Mouse (Mus musculus): ENCODE results near the gene Rgl2. TPM values are rescaled to one million over a fixed set of nuclear protein-coding genes. Genes with fewer than 3 reads are reported as not detected.

Gene Rgl2
- polyA plus RNA-seq, 1 experiment from 2014 or later: 47.2 TPM

DNA sequence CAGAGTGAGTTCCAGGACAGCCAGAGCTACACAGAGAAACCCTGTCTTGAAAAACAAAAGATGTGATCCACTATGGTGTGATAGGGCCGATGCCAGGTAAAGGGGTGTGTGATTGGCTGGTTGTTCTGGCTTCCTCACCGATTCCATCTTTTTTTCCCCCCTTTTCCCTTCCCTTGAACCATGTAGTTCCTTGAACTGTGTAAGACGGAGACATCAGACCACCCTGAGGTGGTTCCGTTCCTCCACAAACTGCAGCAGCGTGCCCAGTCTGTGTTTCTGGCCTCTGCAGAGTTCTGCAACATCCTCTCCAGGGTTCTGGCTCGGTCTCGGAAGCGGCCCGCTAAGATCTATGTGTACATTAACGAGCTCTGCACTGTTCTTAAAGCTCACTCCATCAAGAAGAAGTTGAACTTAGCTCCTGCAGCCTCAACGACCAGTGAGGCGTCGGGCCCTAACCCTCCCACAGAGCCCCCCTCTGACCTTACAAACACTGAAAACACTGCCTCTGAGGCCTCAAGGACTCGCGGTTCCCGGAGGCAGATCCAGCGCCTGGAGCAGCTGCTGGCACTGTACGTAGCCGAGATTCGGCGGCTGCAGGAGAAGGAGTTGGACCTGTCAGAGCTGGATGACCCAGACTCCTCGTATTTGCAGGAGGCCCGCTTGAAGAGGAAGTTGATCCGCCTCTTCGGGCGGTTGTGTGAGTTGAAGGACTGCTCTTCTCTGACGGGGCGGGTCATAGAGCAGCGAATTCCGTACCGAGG lies 18.1 kb upstream of the Rgl2 start:
- no peak for DNase-seq
- peaks cover 36% of the 10 kb centered on the region for H3K36me3 ChIP-seq (ENCODE audit: control insufficient read depth, insufficient read depth, low read length)
- no peak for ATAC-seq (ENCODE audit: low FRiP score, low TSS enrichment)
- H3K9ac ChIP-seq (replicated peaks; ENCODE audit: low read length): no peak overlapping the region
- H3K9me3 ChIP-seq (ENCODE audit: control insufficient read depth, low read length): no peaks in the 10 kb centered on the region
- H3K4me2 ChIP-seq (ENCODE audit: low read length): no peak overlapping the region
- no peak overlapping the region for H3K27ac ChIP-seq (replicated peaks; ENCODE audit: low read depth, low read length)
- H3K4me1 ChIP-seq (ENCODE audit: control insufficient read depth, insufficient read depth, low read length): peaks cover 17% of the 10 kb centered on the region
- H3K27me3 ChIP-seq (ENCODE audit: control insufficient read depth, insufficient read depth, low read length): no peaks in the 10 kb centered on the region
- 95% methylated on average over 31 of the region's 31 CpGs for WGBS
- no peak overlapping the region for H3K4me3 ChIP-seq (replicated peaks; ENCODE audit: low read depth, low read length)

DNA sequence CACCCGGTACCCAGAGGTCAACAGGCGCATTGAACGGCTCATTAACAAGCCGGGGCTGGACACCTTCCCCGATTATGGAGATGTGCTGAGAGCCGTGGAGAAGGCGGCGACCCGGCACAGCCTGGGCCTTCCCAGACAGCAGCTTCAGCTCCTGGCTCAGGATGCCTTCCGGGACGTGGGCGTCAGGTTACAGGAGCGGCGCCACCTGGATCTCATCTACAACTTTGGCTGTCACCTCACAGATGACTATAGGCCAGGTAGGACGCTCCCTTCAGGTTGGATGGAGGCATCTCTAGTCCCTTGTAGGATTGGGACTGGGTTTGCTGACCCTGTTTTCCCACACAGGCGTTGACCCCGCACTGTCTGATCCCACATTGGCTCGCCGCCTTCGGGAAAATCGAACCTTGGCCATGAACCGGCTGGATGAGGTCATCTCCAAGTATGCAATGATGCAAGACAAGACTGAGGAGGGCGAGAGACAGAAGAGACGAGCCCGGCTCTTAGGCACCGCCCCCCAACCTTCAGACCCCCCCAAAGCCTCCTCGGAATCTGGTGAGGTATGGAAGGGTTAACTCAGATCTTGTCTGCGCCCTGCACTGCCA lies 17.4 kb upstream of the Rgl2 start:
- 91% methylated on average over 28 of the region's 28 CpGs for WGBS
- no peak overlapping the region for H3K9ac ChIP-seq (replicated peaks; ENCODE audit: low read length)
- no peak overlapping the region for H3K27ac ChIP-seq (replicated peaks; ENCODE audit: low read depth, low read length)
- peaks cover 36% of the 10 kb centered on the region for H3K36me3 ChIP-seq (ENCODE audit: control insufficient read depth, insufficient read depth, low read length)
- H3K27me3 ChIP-seq (ENCODE audit: control insufficient read depth, insufficient read depth, low read length): no peaks in the 10 kb centered on the region
- DNase-seq: no peak
- no peak overlapping the region for H3K4me2 ChIP-seq (ENCODE audit: low read length)
- peaks cover 21% of the 10 kb centered on the region for H3K4me1 ChIP-seq (ENCODE audit: control insufficient read depth, insufficient read depth, low read length)
- no peaks in the 10 kb centered on the region for H3K9me3 ChIP-seq (ENCODE audit: control insufficient read depth, low read length)
- H3K4me3 ChIP-seq (replicated peaks; ENCODE audit: low read depth, low read length): no peak overlapping the region
- ATAC-seq (ENCODE audit: low FRiP score, low TSS enrichment): no peak

DNA sequence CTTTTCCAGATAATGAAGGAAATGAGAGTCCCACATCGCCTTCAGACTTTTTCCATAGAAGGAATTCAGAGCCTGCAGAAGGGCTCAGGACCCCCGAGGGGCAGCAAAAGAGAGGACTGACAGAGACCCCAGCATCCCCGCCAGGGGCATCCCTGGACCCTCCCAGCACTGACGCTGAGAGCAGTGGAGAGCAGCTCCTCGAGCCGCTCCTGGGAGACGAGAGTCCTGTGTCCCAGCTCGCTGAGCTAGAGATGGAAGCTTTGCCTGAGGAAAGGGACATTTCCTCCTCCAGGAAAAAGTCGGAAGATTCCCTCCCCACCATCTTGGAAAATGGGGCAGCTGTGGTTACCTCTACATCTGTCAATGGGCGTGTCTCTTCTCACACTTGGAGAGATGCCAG lies 16.1 kb upstream of the Rgl2 start:
- Histone ChIP-seq H3K27ac (replicated peaks; ENCODE audit: low read depth, low read length) (no peak overlapping the region), H3K36me3 (ENCODE audit: control insufficient read depth, insufficient read depth, low read length) (peaks cover 41% of the 10 kb centered on the region), H3K4me3 (replicated peaks; ENCODE audit: low read depth, low read length) (no peak overlapping the region), H3K4me1 (ENCODE audit: control insufficient read depth, insufficient read depth, low read length) (peaks cover 20% of the 10 kb centered on the region), H3K27me3 (ENCODE audit: control insufficient read depth, insufficient read depth, low read length) (no peaks in the 10 kb centered on the region), H3K9me3 (ENCODE audit: control insufficient read depth, low read length) (no peaks in the 10 kb centered on the region), H3K4me2 (ENCODE audit: low read length) (no peak overlapping the region), H3K9ac (replicated peaks; ENCODE audit: low read length) (no peak overlapping the region)
- ATAC-seq (ENCODE audit: low FRiP score, low TSS enrichment) (no peak), DNase-seq (no peak)
- WGBS: 93% methylated on average over 10 of the region's 10 CpGs

DNA sequence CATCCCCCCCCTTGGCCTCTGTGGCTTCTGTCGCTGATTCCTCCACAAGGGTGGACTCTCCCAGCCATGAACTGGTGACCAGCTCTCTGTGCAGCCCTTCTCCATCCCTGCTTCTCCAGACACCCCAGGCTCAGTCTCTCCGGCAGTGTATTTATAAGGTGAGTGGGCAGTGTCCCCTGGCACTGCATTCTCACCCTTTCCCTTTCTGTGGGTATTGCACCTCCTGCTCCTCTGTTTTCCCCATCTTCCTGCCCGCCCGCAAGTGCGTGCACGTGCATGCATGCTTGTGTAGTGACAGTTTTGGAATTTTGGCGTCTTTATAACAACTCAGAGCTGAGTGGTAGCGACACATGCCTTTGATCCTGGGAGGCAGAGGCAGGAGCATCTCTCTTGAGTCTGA lies 15.4 kb upstream of the Rgl2 start:
- no peaks in the 10 kb centered on the region for H3K27me3 ChIP-seq (ENCODE audit: control insufficient read depth, insufficient read depth, low read length)
- H3K36me3 ChIP-seq (ENCODE audit: control insufficient read depth, insufficient read depth, low read length): peaks cover 44% of the 10 kb centered on the region
- no peak overlapping the region for H3K27ac ChIP-seq (replicated peaks; ENCODE audit: low read depth, low read length)
- DNase-seq: no peak
- ATAC-seq (ENCODE audit: low FRiP score, low TSS enrichment): no peak
- H3K9me3 ChIP-seq (ENCODE audit: control insufficient read depth, low read length): no peaks in the 10 kb centered on the region
- H3K4me3 ChIP-seq (replicated peaks; ENCODE audit: low read depth, low read length): no peak overlapping the region
- 95% methylated on average over 8 of the region's 8 CpGs for WGBS
- H3K9ac ChIP-seq (replicated peaks; ENCODE audit: low read length): no peak overlapping the region
- H3K4me2 ChIP-seq (ENCODE audit: low read length): no peak overlapping the region
- peaks cover 22% of the 10 kb centered on the region for H3K4me1 ChIP-seq (ENCODE audit: control insufficient read depth, insufficient read depth, low read length)

DNA sequence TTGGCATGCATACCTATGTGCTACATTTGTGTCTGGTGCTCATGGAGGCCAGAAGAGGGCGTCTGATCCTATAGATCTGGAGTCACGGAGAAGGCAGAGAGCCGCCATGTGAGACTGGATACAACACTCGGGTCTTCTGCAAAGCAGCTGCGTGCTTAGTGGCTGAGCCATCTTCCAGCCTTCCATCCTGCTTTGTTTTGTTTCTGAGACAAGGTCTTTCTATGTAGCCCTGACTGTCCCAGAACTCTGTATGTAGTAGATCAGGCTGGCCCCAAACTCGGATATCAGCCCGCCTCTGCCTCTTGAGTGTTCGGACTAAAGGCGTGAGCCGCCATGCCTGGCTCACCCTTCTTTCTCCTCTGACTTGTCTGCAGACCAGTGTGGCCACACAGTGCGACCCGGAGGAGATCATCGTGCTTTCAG lies 14.4 kb upstream of the Rgl2 start:
- Histone ChIP-seq H3K27ac (replicated peaks; ENCODE audit: low read depth, low read length) (peak overlapping the region; percentile 41; the same call in 1 of the 2 replicates), H3K4me3 (replicated peaks; ENCODE audit: low read depth, low read length) (peak overlapping the region; percentile 49), H3K36me3 (ENCODE audit: control insufficient read depth, insufficient read depth, low read length) (peaks cover 44% of the 10 kb centered on the region), H3K4me1 (ENCODE audit: control insufficient read depth, insufficient read depth, low read length) (peaks cover 31% of the 10 kb centered on the region), H3K4me2 (ENCODE audit: low read length) (peak overlapping the region; percentile 65), H3K9me3 (ENCODE audit: control insufficient read depth, low read length) (no peaks in the 10 kb centered on the region), H3K9ac (replicated peaks; ENCODE audit: low read length) (no peak overlapping the region), H3K27me3 (ENCODE audit: control insufficient read depth, insufficient read depth, low read length) (no peaks in the 10 kb centered on the region)
- ATAC-seq (ENCODE audit: low FRiP score, low TSS enrichment) (no peak), DNase-seq (no peak)
- 64% methylated on average over 13 of the region's 13 CpGs for WGBS

DNA sequence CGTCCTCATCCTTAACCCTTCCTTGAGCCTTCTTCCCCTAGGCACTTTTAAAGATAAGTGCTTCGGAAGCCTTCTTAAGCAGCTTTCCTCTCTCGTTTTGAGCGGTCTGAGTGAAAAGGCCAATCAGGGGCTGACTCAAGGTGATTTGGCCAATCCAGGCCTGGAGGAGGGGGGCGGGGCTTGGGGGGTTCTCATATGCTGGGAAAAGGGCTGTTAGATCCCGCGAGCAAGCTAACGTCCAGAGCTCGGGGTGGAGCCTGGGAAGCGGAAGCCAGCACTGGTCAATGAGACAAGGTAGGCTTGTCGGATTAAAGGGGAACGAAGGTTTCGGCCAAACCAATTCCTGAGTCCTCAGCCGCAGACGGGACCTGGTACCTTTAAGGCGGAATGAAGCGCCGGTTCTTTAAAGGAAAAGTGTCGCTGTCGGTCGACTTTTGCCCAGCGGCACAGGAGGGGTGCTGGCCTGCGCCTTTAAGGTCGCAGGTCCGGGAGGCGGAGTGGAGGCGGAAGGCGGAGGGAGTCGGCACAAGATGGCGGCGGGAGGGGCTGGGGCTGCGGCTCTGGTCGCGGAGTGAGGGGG lies 13.6 kb upstream of the Rgl2 start, which contains the start of the genes Tapbp and Zbtb22:
TSS of gene Tapbp (plus strand) at position 229 of the 580 bp plus-strand sequence.
TSS of gene Zbtb22 (plus strand) at position 234 of the 580 bp plus-strand sequence.
- Histone ChIP-seq H3K9ac (replicated peaks; ENCODE audit: low read length) (peak within 1 kb of the TSS; percentile 50; the same call in 1 of the 2 replicates), H3K4me1 (ENCODE audit: control insufficient read depth, insufficient read depth, low read length) (peaks cover 29% of the 10 kb centered on the region), H3K4me2 (ENCODE audit: low read length) (peak within 1 kb of the TSS; percentile 65), H3K27ac (replicated peaks; ENCODE audit: low read depth, low read length) (peak within 1 kb of the TSS; percentile 81), H3K9me3 (ENCODE audit: control insufficient read depth, low read length) (no peaks in the 10 kb centered on the region), H3K4me3 (replicated peaks; ENCODE audit: low read depth, low read length) (peak within 1 kb of the TSS; percentile 49), H3K36me3 (ENCODE audit: control insufficient read depth, insufficient read depth, low read length) (peaks cover 44% of the 10 kb centered on the region), H3K27me3 (ENCODE audit: control insufficient read depth, insufficient read depth, low read length) (no peaks in the 10 kb centered on the region)
- WGBS: under 1% methylated on average over 34 of the region's 34 CpGs
- ATAC-seq (ENCODE audit: low FRiP score, low TSS enrichment): peak; percentile 91
- DNase-seq: peak; percentile 98

DNA sequence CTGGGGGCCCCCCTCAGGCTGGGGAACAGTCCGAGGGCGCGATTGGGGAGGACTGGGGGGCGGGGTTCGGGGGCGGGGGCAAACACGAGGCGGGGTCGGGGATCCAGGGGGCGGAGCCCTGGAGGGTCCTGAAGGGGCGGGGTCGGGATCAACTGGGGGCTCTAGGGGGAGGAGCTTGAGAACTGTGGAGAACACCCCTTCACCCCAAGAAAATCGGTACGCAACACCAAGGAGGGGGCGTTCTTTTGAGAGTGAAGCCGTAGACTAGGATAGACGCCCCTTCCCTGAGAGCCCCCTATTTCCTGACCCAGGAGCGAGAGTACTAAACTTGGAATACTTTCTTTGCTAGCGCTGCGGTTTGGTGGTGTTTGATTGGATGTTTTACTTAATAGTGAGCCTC lies 13.0 kb upstream of the Rgl2 start:
- ATAC-seq (ENCODE audit: low FRiP score, low TSS enrichment) (peak; percentile 40), DNase-seq (no peak)
- Histone ChIP-seq H3K27me3 (ENCODE audit: control insufficient read depth, insufficient read depth, low read length) (no peaks in the 10 kb centered on the region), H3K4me2 (ENCODE audit: low read length) (peak overlapping the region; percentile 65), H3K27ac (replicated peaks; ENCODE audit: low read depth, low read length) (peak overlapping the region; percentile 81), H3K4me3 (replicated peaks; ENCODE audit: low read depth, low read length) (peak overlapping the region; percentile 49), H3K9me3 (ENCODE audit: control insufficient read depth, low read length) (no peaks in the 10 kb centered on the region), H3K4me1 (ENCODE audit: control insufficient read depth, insufficient read depth, low read length) (peaks cover 29% of the 10 kb centered on the region), H3K36me3 (ENCODE audit: control insufficient read depth, insufficient read depth, low read length) (peaks cover 40% of the 10 kb centered on the region), H3K9ac (replicated peaks; ENCODE audit: low read length) (peak overlapping the region; percentile 50; the same call in 1 of the 2 replicates)
- under 1% methylated on average over 18 of the region's 20 CpGs for whole genome bisulfite sequencing

DNA sequence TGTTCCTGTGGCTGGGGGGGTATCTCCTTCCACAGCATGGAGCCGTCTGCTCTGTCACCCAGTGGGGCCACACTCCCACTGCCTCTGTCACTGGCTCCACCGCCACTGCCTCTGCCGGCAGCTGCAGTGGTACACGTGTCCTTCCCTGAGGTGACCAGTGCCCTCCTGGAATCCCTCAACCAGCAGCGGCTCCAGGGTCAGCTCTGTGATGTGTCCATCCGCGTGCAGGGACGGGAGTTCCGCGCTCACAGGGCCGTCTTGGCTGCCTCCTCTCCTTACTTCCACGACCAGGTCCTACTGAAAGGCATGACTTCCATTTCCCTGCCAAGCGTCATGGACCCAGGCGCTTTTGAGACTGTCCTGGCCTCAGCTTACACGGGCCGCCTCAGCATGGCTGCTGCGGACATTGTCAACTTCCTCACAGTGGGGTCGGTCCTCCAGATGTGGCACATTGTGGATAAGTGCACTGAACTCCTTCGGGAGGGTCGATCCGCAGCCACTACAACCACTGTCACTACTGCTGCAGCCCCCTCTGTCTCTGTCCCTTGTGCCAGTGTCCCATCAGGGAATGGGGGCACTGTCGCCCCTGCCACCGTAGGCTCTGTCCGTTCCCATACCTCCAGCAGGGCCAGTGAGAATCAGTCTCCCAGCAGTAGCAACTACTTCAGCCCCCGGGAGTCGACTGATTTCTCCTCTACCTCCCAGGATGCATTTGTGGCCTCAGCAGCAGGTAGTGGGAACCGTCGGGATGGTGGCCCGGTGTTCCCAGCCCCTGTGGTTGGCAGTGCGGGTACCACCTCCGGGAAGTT lies 12.3 kb upstream of the Rgl2 start:
- H3K27ac ChIP-seq (replicated peaks; ENCODE audit: low read depth, low read length): no peak overlapping the region
- no peak for ATAC-seq (ENCODE audit: low FRiP score, low TSS enrichment)
- H3K36me3 ChIP-seq (ENCODE audit: control insufficient read depth, insufficient read depth, low read length): peaks cover 32% of the 10 kb centered on the region
- peak overlapping the region; percentile 49 for H3K4me3 ChIP-seq (replicated peaks; ENCODE audit: low read depth, low read length)
- H3K4me1 ChIP-seq (ENCODE audit: control insufficient read depth, insufficient read depth, low read length): peaks cover 29% of the 10 kb centered on the region
- no peaks in the 10 kb centered on the region for H3K9me3 ChIP-seq (ENCODE audit: control insufficient read depth, low read length)
- no peaks in the 10 kb centered on the region for H3K27me3 ChIP-seq (ENCODE audit: control insufficient read depth, insufficient read depth, low read length)
- H3K4me2 ChIP-seq (ENCODE audit: low read length): peak overlapping the region; percentile 65
- no peak for DNase-seq
- no peak overlapping the region; the same call in 1 of the 2 replicates for H3K9ac ChIP-seq (replicated peaks; ENCODE audit: low read length)
- WGBS: 70% methylated on average over 31 of the region's 31 CpGs
